Mouse (Mus musculus): ENCODE data around the gene Borcs7.

DNA sequence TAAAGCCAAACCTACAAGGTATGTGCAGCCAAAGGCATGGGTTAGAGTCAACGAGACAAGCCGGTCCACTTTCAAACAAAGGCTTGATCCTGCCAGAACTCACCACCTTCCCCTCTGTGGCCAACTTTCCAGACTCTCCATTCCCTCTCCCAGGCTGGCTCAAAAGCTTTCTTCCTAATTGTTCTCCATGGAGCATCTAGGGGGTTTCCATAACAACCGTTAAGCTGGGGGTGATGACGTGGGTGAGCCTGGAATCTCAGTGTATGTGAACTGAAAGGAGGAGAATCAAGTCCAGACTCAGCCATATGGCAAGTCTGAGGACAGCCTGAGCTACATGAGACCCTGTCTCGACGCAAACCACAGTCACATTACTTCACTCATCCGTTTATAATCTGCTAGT, 24.2 kb upstream of the Borcs7 start:
- TF ChIP-seq TAL1 (conservative IDR thresholded peaks at IDR 0.05; ENCODE audit: low read depth, low read length) (no peak), POLR2AphosphoS5 (IDR thresholded peaks at IDR 0.05; ENCODE audit: insufficient replicate concordance, low read depth, low read length) (no peak), CTCF (IDR thresholded peaks at IDR 0.05; ENCODE audit: low read depth, low read length) (no peak), GATA1 (IDR thresholded peaks at IDR 0.05; ENCODE audit: borderline replicate concordance, low read length) (no peak), GATA2 (IDR thresholded peaks at IDR 0.05; ENCODE audit: borderline replicate concordance, low read depth, low read length) (no peak)
